Mouse (Mus musculus): ENCODE data around the gene Cic. TPM values are rescaled to one million over a fixed set of nuclear protein-coding genes. Genes with fewer than 3 reads are reported as not detected.

Gene Cic
- total RNA-seq (2021), result 10 to 100 TPM; 65.7 to 73.4 TPM
- long read RNA-seq, experiment 1, full-length matches to known transcripts, result 1 of 18 reads
- long read RNA-seq, experiment 1, partial matches to known transcripts, result 11 of 18 reads
- long read RNA-seq, experiment 1, other reads (novel, unspliced or antisense), result 6 of 18 reads
- long read RNA-seq, experiment 2, partial matches to known transcripts, result 11 of 12 reads
- long read RNA-seq, experiment 2, other reads (novel, unspliced or antisense), result 1 of 12 reads

GRCm38 (mm10) chr7:25267301-25267750 lies at the start of gene Cic:
Cic (plus strand) TSS chr7:25267704.
- peak; percentile 93 for DNase-seq

- DNase-seq, result peak; percentile 45
Observed at GRCm38 (mm10) chr7:25218705-25219415, 48.6 kb upstream of the Cic start.

GRCm38 (mm10) chr7:25219416-25219750 lies 48.1 kb upstream of the Cic start:
- DNase-seq, result no peak

- peak; percentile 86 for DNase-seq
Observed at GRCm38 (mm10) chr7:25219756-25220456, 47.6 kb upstream of the Cic start.

DNA sequence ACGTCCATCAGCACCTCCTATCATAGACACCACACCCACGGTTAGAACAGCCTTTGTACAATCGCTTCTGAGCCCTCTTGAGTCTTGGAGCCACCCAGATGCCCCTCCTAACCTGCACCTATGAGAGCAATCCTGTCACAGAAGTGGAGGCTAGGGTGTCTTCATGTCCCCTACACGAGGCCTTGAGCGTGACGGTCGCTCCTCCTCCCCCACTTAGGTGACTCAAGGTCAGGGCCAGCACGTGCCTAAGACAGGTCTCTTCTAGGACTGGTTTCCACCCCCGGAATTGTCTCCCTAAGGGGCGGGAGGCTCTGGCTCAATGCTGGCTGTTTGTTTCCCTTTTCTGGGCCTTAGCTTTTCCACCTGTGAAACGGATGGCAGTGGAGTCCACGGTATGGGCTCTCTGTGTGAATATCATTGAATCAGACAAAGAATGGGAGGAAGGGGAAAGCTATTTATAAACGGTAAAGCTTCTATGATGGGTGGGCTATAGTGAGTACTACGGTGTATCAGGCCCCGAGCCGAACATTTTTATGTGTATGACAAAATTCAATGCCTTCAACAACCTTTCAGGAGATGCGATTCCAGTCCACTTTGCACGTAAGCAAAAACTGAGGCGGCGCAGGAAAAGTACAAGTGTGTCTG lies 46.9 kb upstream of the Cic start, which contains the start of gene Dedd2:
Gene Dedd2 (minus strand): TSS at position 159 of the 645 bp plus-strand sequence.
- DNase-seq, result no peak

DNA sequence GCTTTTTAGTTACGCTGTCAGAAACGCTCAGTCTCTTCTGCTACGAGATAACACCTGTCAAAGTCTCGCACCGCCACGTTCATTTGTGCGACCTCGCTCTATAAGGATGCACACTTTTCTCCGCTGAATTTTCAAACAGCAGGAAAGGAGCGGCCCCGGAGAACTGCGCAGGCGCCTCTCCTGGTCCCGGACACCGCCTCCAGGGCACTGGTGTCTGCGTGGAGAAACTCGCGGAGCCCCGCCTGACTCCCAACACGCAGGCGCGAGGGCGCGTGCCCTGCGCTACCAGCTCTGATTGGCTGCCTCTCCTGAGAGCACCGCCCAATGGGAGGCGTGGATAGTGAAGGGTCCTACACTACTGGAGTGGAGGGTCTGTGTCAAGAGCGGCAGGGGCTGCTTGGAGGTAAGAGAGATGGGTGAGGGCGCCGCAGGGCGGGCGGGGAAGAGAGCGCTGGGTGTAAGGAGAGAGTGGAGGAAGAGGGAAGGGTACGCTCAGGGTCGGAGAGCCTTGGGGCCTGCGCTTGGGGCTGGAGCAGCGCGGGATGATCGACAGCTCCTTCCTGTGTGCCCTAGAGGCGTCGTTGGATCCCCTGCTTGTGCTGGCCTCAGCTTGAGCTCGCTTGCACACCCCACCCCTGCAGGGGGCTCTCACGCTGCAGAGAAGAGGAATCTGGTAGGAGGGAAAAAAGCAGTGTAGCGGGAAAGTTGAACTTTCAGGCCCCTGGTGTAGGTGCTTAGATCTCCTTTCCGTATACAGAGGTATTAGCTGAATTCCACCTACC lies 46.2 kb upstream of the Cic start, which contains the start of gene Zfp526:
Gene Zfp526 (plus strand): TSS at position 324 of the 782 bp plus-strand sequence.
- peak; percentile 95 for DNase-seq

- no peak for DNase-seq
Observed at GRCm38 (mm10) chr7:25222275-25222967, 45.1 kb upstream of the Cic start.

GRCm38 (mm10) chr7:25227523-25228300 lies 39.8 kb upstream of the Cic start:
- no peak for DNase-seq

- no peak for DNase-seq
Observed at GRCm38 (mm10) chr7:25230690-25231285, 36.7 kb upstream of the Cic start.

GRCm38 (mm10) chr7:25232101-25232648 lies 35.3 kb upstream of the Cic start:
- no peak for DNase-seq

- DNase-seq, result no peak
Observed at GRCm38 (mm10) chr7:25233061-25233460, 34.4 kb upstream of the Cic start.

DNA sequence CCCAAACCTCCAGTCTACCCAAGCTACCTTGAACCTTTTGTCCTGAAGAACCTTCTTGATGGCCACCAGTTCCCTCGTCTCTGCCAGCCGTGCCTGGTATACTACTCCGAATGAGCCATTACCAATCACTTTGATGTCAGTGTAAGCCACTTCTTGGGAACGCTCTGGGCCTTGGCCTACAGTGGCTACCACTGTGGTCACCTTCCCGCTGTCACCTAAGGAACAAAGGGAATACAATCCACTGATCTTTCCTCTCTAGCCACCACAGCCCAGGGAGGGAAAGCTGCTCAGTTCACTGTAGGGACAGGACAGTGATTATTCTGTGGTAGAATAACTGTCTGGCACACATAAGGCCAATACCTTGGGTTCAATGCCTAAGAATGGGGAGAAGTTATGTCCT lies 32.0 kb upstream of the Cic start:
- DNase-seq, result no peak

DNA sequence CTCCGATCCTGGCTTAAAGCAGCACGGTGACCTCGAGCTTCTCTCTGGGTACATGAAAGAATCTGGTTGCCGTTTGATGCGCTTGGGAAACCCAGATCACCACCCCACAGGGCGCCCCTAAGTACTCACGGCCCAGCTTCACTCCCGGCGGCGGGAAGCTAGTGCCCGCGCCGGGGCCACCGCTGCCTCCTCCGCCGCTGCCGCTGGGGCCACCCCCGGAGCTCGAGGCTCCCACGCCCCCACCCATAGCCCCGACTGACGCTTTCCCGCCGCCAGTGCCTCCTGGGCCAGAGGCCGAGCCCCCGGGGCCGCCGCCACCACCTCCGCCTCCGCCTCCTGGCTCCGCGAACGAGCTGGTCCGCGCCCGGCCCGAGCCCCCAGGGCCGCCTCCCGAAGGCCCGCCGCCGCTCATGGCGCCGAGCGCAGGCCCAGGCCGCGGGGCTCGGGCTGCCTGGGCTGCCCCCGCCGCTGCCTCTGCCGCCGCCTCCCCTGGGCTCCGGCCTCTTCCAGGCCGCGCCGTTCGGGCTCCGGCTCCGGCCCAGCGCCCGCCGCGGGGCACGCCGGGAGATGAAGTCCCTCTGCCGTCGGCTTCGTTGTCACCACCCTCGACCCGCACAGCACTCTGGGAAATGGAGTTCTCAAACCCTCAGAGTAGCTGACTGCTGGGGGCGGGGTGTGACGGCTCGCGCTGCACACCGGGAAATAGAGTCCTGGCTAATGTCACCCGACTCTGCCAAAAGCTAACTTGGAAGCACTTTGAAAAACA lies 30.1 kb upstream of the Cic start, which contains the start of gene Gsk3a:
Gene Gsk3a (minus strand): TSS at position 603 of the 766 bp plus-strand sequence.
- peak; percentile 95 for DNase-seq

DNA sequence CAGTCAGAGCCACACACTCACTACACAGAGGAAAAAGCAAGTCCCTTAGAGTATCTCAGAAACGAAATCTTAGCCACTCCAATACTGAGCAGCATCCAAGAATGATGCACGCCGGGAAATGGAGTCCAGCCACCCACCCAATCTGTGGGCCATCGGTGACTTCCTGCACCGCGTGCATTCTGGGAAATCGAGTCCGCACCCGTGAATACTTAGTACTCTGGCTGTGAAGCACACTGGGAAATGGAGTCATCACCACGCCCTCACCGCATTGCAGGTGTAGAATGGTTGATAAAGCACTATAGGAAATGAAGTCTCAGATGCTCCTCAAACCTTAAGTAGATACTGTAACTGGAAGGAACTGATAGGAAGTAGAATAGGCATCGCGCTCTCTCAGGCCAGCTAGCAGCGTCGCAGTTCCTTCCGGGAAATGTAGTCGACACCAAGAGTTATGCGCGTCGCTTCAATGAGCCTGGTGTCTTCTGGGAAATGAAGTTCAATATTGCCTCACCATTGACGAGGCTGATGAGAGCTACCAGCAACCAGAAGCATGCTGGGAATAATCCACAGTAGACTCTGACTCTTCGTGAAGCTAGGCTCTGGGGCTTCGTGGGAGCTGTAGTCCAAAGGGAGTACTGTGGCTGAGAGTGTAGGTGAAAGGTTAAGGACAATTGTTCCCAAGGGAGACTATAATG lies 29.3 kb upstream of the Cic start:
- peak; percentile 79 for DNase-seq

- peak; percentile 66 for DNase-seq
Observed at GRCm38 (mm10) chr7:25238829-25239623, 28.5 kb upstream of the Cic start.

- no peak for DNase-seq
Observed at GRCm38 (mm10) chr7:25240631-25241030, 26.9 kb upstream of the Cic start.

GRCm38 (mm10) chr7:25241062-25241461 lies 26.4 kb upstream of the Cic start:
- peak; percentile 30 for DNase-seq

Data from gastrocnemius, postnatal 10 days (tissue).